Mouse (Mus musculus) liver, postnatal 0 days (tissue): ENCODE results near the gene Wdr70.

Experiments
- CTCF ChIP-seq: sonication (generic); IDR thresholded peaks from 2 replicates; pipeline ENCODE4 v1.5.1; 2016; ENCODE audit warnings: antibody characterized with exemption, low read depth
- EP300 ChIP-seq: IDR thresholded peaks from 2 replicates; pipeline ENCODE4 v1.6.1; 2016; ENCODE audit warnings: antibody characterized with exemption, low read depth, mild to moderate bottlenecking

- TF ChIP-seq CTCF (no peak), EP300 (no peak)
Observed at GRCm38 (mm10) chr15:7862890-7863289, 236.1 kb downstream of the Wdr70 start.
